Mouse (Mus musculus) B cell, adult 2 months (primary cell): ENCODE results near the gene Gng8.
A peak's percentile ranks its signal among the peaks of the same experiment; 100 is the strongest.

Source experiments
- DNase-seq, 2 experiments: peaks; one replicate each; pipeline ENCODE4 v3.0.0; 2022

The Gng8 gene

DNA sequence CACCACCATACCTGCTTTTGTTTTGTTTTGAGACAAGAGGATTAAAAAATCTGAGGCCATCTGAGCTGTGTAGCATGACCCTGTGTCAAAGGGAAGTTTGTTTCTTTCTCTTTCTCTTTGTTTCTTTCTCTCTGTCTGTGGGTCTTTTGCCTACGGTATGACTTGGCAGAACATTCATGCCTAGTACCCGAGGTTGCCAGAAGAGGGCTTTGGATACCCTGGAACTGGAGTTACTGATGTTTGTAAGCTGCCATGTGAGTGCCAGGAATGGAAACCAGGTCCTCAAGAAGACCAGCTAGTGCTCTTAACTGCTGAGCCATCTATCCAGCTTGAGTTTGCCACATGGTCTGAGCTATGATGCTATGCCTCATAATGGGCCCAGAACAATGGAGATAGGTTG is 36.8 kb downstream of the Gng8 start:
- peak in 1 of 2 experiments; percentile 21 for DNase-seq

DNA sequence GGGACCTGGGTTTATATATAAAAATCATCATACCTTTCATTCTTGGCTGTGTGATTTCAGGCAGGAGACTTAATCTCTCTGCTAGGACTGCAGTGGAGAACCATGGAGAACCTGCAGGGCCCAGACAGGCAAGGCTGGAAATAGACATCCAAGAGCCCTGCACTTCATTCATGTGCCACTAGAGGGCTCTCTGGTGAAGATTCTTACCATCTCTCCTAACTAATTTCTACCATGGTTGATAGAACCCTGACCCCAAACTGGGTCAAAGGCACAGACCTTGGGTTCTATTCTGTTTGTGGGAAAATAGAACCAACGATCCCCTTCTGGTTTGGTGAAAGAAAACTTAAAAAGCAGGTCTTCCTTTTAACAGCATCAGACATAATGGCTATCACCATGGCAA is 39.3 kb downstream of the Gng8 start:
- peak; percentile 76 to 78 for DNase-seq

DNA sequence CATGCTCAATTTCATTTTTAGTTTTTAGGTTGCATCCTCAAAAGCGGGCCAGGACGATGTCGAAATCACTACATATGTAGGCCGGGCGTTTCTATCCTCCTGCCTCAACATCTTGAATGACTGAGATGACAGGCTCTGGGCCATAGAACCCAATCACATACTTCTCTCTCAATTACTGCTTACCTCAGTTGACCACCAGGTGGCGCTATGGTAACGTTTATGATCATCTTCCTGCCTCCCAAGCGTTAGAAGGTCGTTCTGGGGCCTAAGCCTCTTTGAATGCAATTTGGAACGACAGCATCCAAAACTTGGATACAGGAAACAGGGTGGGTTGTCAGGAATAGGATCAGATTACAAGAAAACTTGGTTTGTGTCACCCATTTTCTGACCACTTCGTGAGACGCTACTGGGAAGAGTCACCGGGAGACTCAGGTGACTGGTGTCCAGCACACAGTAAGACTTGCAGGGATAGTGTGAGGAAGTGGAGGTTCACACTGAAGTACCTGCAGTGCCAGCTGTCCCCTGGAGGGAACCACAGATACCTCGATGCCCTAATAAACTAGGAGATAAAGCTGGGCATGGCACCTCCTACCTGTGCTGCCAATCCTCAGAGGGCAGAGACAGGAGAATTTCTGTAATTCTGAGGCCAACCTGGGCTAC is 40.5 kb downstream of the Gng8 start:
- peak; percentile 88 to 89 for DNase-seq

DNA sequence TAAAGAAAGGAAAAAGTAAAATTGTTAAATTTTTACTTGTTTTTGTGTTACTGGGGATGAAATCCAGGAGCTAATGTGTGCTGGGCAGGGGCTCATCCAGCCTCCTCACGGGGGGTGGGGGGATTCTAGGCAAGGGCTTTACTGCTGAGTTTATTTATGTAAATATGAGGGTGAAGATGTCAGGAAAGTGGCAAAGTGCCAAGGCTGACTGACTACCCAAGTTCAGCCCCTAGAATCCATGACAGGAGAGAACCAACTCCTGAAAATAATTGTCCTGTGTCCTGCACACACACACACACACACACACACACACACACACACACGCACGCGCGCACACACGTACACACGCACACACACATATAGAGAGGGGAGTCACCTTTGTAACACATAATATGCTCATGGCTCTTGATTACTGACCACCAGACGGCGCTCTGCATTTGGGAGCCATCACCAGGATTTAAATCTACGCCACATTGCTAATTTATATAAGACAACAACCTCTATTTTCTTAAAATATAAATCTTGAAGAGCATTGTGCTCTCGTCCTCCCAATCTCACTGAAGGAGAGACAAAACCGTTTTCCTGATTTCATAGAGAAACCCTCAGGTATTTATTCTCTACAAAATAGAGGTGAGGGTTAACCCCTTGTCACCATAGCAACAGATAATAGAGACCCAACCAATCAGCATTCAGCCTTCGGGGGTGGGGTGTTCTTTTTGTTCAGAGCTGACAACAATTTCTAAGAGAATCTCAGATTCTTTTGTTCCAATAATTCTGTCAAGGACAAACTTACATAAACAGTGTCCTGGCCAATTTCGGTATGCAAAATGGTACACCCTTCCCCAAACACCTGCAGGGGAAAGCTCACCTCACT is 41.4 kb downstream of the Gng8 start:
- peak; percentile 67 to 68 for DNase-seq

DNA sequence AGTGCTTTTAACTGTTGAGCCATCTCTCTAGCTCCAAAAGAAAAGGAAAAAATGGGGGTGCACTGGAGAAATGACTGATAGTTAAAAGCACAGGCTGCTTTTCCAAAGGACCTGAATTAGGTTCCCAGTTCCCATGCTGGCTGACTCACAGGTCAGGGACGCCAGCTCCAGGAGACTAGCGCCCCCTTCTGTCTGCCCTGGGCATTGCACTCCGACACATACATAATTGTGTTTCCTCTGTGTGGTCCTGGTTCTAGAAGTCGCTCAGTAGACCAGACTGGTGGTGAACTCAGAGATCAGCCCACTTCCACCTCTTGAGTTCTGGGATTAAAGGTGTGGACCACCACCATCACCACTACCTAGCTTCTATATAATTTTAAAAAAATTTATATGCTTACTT is 45.7 kb downstream of the Gng8 start:
- peak; percentile 53 to 54 for DNase-seq

DNA sequence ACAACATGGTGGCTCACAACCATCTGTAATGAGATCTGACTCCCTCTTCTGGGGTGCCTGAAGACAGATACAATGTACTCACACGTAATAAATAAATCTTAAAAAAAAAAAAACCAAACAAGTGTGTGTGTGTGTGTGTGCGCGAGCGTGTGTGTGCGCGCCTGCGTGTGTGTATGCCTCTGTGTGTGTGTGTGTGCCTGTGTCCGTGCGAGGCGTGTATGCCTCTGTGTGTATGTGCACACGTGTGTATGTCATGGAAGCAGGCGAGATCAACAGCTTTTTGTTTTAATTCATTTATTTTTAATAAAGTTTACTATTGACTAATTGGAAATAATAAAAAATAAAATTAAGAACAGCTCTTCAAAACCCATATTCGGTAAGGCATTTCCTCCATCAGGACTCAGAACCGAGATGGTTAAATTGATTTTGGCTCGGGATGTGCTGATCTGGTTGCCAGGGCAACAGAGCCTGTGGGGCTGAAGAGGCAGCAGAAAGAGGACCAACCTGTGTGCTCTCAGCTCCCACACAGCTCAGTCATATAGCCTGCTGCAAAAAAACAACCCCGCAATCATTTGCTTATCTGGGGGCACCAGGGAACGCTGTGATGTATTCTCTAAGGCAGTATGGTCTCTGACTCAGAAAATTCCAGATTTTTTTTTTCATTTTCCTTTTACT is 46.7 kb downstream of the Gng8 start:
- DNase-seq = no peak

DNA sequence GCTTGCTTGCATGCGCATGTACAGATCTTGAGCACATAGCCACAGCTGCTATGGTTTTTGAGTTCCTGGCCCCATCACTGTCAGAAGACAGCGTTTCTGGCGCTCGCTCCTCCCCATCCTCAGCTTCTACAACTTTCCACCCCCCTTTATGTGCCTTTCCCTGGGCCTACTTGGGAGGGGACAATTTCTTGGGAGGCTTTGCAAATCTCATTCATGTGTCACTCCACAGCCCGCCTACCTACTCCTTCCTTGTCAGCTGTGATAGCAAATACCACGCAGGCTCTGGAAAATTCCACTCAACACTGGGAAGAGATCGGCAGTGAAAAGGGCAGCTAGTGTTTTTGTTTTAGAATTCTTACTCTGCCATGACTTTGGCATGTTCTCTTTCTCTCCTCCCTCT is 48.7 kb downstream of the Gng8 start:
- no peak for DNase-seq

DNA sequence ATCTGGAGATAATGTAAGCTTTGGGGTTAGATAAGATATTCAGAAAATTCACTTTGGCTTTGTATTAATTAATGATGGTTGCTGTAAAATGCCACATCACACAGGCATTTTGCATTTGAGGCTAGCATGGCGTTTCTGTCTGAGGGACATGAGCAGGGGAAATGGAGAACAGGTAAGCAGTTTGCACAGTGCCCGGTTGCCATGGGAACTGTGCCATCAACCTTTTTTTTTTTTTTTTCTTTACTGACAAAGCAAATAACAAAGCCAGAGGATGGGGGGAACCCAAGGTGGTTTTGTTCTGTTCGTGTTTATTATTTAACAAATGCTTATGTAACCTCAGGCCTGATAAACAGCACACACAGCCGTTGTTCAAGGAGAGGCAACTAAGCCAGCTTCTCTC is 51.3 kb downstream of the Gng8 start:
- no peak for DNase-seq

DNA sequence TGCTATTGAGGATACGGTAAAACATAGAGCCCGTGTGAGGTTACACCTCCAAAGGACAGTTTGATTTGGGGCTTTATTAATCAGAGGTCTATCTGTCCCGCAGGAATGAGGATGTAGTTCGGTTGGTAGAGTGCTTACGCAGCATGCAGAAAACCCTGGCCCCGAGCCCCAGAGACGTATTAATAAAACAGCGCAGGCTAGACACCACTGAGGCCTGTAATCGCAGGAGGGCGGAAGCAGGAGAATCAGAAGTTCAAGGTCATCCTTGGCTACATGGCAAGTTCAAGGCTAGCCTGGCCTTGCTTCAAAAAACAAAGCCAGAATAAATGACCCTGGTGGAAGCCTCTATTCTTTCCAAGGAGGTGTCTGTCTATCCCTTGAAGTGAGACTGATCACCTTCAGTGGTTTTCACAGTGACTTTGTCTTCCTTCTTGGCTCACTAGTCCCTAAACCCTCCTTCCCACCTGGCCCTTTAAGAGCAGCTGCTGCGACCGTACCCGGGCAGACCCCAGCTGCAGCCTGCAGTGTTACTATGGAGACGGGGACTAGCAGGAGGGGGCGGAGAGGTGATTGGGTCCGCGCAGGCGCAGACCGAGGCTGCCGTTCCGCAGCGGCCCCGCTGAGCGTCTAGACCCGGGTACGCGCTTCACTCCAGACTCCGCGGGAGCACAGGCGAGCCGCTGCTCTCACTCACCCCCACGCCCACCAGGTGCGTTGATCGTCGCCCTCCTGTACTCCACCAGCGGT is 52.6 kb downstream of the Gng8 start, which contains the start of gene Pnmal2:
Gene Pnmal2, plus strand, starts transcription at position 622 of the 747 bp plus-strand sequence.
- DNase-seq = peak; percentile 64 to 69

DNA sequence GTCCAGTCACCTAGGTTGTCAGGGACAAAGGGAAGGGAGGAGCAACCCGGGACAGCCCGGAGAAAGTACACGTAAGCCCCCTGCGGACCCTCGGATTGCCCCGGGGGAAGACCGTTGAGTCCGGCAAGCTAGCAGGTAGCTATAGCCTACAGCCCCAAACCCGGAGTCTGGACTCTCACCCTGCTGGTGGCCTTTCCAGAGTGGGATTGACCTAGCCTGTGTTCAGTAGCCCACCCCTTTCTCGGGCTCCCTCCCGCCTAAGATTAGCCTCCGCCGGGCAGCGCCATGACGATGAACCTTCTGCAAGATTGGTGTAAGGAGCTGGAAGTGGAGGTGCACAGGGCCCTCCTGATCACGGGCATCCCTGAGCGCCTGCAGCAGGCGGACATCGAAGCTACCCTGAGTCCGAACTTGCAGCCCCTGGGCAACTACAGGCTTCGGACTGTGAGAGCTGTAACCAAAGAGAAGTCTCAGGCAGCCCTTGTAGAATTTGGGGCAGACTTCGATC is 53.3 kb downstream of the Gng8 start:
- DNase-seq = peak in 1 of 2 experiments; percentile 11
